Mouse (Mus musculus) erythroblast, embryonic 14.5 days (primary cell): ENCODE results near the gene Ciz1.

ENCODE experiments used
- GATA1 ChIP-seq: IDR thresholded peaks from 2 replicates; pipeline ENCODE4 v1.6.1; 2012; ENCODE audit warnings: low read length, inconsistent platforms, mixed read lengths
- TAL1 ChIP-seq: IDR thresholded peaks from 3 replicates; pipeline ENCODE4 v1.6.1; 2012; ENCODE audit warnings: low read length, inconsistent platforms, mixed read lengths

DNA sequence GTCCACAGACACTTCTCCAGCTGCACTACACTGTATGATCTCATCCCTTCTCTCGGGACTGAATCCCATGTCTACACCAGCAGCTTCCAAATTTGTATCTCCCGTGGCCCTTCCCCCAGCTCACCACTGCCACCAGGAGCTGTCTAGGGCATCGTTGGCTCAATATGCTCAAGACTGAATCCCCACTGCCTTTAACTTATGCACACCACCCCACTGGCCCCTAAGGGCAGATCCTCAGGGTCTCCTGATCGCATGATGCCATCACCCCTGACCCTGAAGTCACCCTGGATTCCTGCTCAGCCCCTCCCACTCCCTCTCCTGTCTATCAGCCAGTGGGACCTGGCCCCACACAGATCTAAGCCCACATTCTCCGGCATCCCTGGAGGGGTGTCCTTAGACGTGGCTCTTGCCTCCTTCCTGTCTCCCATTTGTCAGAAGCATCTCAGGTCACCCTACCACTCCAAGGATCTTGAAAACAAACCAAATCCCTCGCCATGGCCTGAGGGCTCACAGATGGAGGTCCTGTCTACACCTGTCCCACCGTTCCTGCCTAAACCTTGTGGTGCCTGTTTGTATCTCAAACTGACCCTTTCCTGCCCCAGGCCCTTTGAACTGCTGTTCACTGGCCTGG, 2.4 kb upstream of the Ciz1 start:
- TF ChIP-seq GATA1 (no peak), TAL1 (no peak)
